Mouse (Mus musculus) midbrain, postnatal 0 days (tissue): ENCODE measurements at regions not wholly inside any gene's neighbourhood (a gene's known extent, or its start where the extent isn't known, plus 50 kb on each side); places are given as distances from the start of the nearest gene placed in this dataset.
"Not testable (repeated sequence)": the region's sequence is repeated elsewhere in the genome, so short reads cannot be mapped to it uniquely, and the experiment has no call there.

ENCODE experiments used
- ATAC-seq: fragments of 200-750 bp; cut with Nextera tagmentation; 2 replicates; pipeline ENCODE4 v1.8.0; 2017; ENCODE audit warnings: moderate number of reproducible peaks, mild to moderate bottlenecking, moderate TSS enrichment, moderate library complexity; ENCODE audit not compliant: low FRiP score
- DNase-seq: peaks from one replicate; pipeline ENCODE4 v3.0.0-alpha.2; 2015; ENCODE audit warnings: low spot score
- H3K27ac ChIP-seq: fragments of 300-500 bp; sonication (generic); 2 replicates; pipeline ENCODE4 v1.5.1; 2014; ENCODE audit warnings: low read depth, mild to moderate bottlenecking, low read length, mixed read lengths
- H3K27me3 ChIP-seq: fragments of 300-500 bp; sonication (generic); 2 replicates; pipeline ENCODE4 v1.6.1; 2014; ENCODE audit warnings: low read length, control low read depth, mixed read lengths; ENCODE audit not compliant: insufficient read depth
- H3K36me3 ChIP-seq: fragments of 300-500 bp; sonication (generic); 2 replicates; pipeline ENCODE4 v1.6.1; 2014; ENCODE audit warnings: low read length, control low read depth, mixed read lengths; ENCODE audit not compliant: insufficient read depth
- H3K4me1 ChIP-seq: fragments of 300-500 bp; sonication (generic); 2 replicates; pipeline ENCODE4 v1.6.1; 2014; ENCODE audit warnings: mild to moderate bottlenecking, control low read depth, antibody characterized with exemption, low read length, mixed read lengths; ENCODE audit not compliant: insufficient read depth
- H3K4me2 ChIP-seq: fragments of 300-500 bp; sonication (generic); 2 replicates; pipeline ENCODE4 v1.6.1; 2014; ENCODE audit warnings: low read depth, mild to moderate bottlenecking, low read length, mixed read lengths; ENCODE audit not compliant: poor library complexity, severe bottlenecking
- H3K4me3 ChIP-seq: fragments of 300-500 bp; sonication (generic); 2 replicates; pipeline ENCODE4 v1.5.1; 2014; ENCODE audit warnings: low read depth, mild to moderate bottlenecking, low read length, moderate library complexity
- H3K9ac ChIP-seq: fragments of 300-500 bp; sonication (generic); replicated peaks from 2 replicates; pipeline ENCODE4 v1.6.1; 2014; ENCODE audit warnings: mild to moderate bottlenecking, low read length, moderate library complexity, mixed read lengths; ENCODE audit not compliant: poor library complexity, severe bottlenecking
- H3K9me3 ChIP-seq: fragments of 300-500 bp; sonication (generic); 2 replicates; pipeline ENCODE4 v1.6.1; 2016; ENCODE audit warnings: low read length, control low read depth
- CTCF ChIP-seq: IDR thresholded peaks from 2 replicates; pipeline ENCODE4 v1.5.1; 2016; ENCODE audit warnings: antibody characterized with exemption, mild to moderate bottlenecking
- WGBS: fragments of 180-500 bp; shearing (Covaris S2); extraction: QIAGEN DNeasy Blood & Tissue Kit; methylation state at CpG from one replicate; pipeline ENCODE4 v1.1.7; 2014; 5-methylcytosine and 5-hydroxymethylcytosine counted together

- no peaks in the 10 kb centered on the region for H3K4me1 ChIP-seq
- no peak for TF ChIP-seq CTCF
- H3K27me3 ChIP-seq = no peaks in the 10 kb centered on the region
- H3K4me3 ChIP-seq = no peak overlapping the region
- no peaks in the 10 kb centered on the region for H3K9me3 ChIP-seq
- no peak overlapping the region for H3K9ac ChIP-seq
- 48% methylated on average over 2 of the region's 2 CpGs for WGBS
- DNase-seq (no peak), ATAC-seq (no peak)
- H3K27ac ChIP-seq = no peak overlapping the region
- H3K4me2 ChIP-seq = no peak overlapping the region
- H3K36me3 ChIP-seq = no peaks in the 10 kb centered on the region
These were observed 843.0 kb downstream of the Diaph3 start for GRCm38 (mm10) chr14:86297991-86298390.

- H3K4me1 ChIP-seq, H3K9ac ChIP-seq, H3K27ac ChIP-seq, H3K4me2 ChIP-seq, H3K4me3 ChIP-seq, H3K9me3 ChIP-seq, H3K27me3 ChIP-seq, H3K36me3 ChIP-seq, DNase-seq, ATAC-seq: not testable (repeated sequence)
- 92% methylated on average over 5 of the region's 5 CpGs for WGBS
These were observed 846.4 kb downstream of the Diaph3 start for GRCm38 (mm10) chr14:86294606-86295005.

DNA sequence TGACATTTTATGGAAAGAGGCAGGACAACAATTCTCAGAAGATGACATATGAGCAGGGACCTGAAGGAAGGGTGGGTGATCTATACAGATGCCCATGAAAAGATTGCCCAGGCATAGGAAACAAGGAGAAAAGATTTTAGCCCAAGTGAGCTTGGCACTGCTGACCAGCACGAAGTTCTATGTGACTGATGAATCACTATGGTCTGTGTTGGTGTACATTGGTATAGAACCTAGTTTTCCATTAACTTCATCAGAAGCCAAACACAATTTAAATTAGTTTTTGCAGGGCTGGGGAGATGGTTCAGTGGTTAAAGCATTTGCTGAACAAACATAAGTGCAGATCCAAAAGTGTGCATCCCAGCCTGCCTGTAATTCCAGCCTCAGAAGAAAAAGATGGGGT is 847.2 kb downstream of the Diaph3 start:
- no peak for TF ChIP-seq CTCF
- Histone ChIP-seq H3K36me3 (no peaks in the 10 kb centered on the region), H3K9me3 (no peaks in the 10 kb centered on the region), H3K4me1 (no peaks in the 10 kb centered on the region), H3K9ac (no peak overlapping the region), H3K4me3 (no peak overlapping the region), H3K4me2 (no peak overlapping the region), H3K27ac (no peak overlapping the region), H3K27me3 (no peaks in the 10 kb centered on the region)
- ATAC-seq (no peak), DNase-seq (no peak)
- WGBS = 93% methylated on average over 1 of the region's 1 CpGs

- 59% methylated on average over 3 of the region's 3 CpGs for WGBS
- Histone ChIP-seq H3K27ac (no peak overlapping the region), H3K4me1 (no peaks in the 10 kb centered on the region)
These were observed 847.7 kb downstream of the Diaph3 start for GRCm38 (mm10) chr14:86293371-86293770.

DNA sequence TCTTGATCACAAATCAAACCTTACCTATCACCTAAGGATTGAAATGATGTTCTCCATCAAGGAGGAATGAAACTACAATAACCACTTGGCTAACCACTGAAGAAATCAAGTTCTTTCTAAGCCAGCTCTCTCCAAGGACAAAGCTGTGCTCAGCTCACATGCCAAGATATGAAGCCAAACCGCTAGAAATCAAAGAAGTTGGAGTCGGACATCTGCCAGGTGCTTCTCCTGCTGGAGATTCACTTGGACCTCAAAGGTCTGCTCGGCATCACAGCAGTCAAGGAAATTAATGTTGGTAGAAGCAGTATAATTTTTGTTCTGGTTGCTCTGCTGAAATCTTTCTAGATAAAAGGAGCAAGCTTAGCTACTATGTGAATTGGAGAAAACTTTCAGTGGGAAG is 850.5 kb downstream of the Diaph3 start:
- DNase-seq (no peak), ATAC-seq (no peak)
- Histone ChIP-seq H3K36me3 (no peaks in the 10 kb centered on the region), H3K27me3 (no peaks in the 10 kb centered on the region), H3K4me1 (no peaks in the 10 kb centered on the region), H3K27ac (no peak overlapping the region), H3K4me2 (no peak overlapping the region), H3K9ac (no peak overlapping the region), H3K9me3 (no peaks in the 10 kb centered on the region), H3K4me3 (no peak overlapping the region)
- 91% methylated on average over 3 of the region's 3 CpGs for WGBS
- TF ChIP-seq CTCF = no peak

More at GRCm38 (mm10) chr14:86293371-86293770, 847.7 kb downstream of the Diaph3 start:
- H3K9me3 ChIP-seq = no peaks in the 10 kb centered on the region
- ATAC-seq (no peak), DNase-seq (no peak)
- no peak for TF ChIP-seq CTCF
- no peak overlapping the region for H3K9ac ChIP-seq
- no peak overlapping the region for H3K4me3 ChIP-seq
- H3K4me2 ChIP-seq = no peak overlapping the region
- no peaks in the 10 kb centered on the region for H3K36me3 ChIP-seq
- no peaks in the 10 kb centered on the region for H3K27me3 ChIP-seq

GRCm38 (mm10) chr14:86261640-86262230 is 879.3 kb downstream of the Diaph3 start:
- H3K27me3 ChIP-seq = no peaks in the 10 kb centered on the region
- H3K4me2 ChIP-seq = peak overlapping the region; percentile 18
- H3K36me3 ChIP-seq = no peaks in the 10 kb centered on the region
- TF ChIP-seq CTCF = no peak
- no peak overlapping the region for H3K4me3 ChIP-seq
- H3K9ac ChIP-seq = no peak overlapping the region
- DNase-seq = peak; percentile 48
- ATAC-seq = peak; percentile 56; the same call in 1 of the 2 replicates
- H3K27ac ChIP-seq = peak overlapping the region; percentile 27; the same call in 1 of the 2 replicates
- no peaks in the 10 kb centered on the region for H3K4me1 ChIP-seq
- 34% methylated on average over 8 of the region's 8 CpGs for WGBS
- no peaks in the 10 kb centered on the region for H3K9me3 ChIP-seq
